Mouse (Mus musculus) adipocyte (in vitro differentiated cells): ENCODE results near the gene Gm10053.

Source experiments
- DNase-seq: peaks from one replicate; pipeline ENCODE4 v3.0.0-alpha.2; 2016; ENCODE audit warnings: low spot score

The Gm10053 gene

DNA sequence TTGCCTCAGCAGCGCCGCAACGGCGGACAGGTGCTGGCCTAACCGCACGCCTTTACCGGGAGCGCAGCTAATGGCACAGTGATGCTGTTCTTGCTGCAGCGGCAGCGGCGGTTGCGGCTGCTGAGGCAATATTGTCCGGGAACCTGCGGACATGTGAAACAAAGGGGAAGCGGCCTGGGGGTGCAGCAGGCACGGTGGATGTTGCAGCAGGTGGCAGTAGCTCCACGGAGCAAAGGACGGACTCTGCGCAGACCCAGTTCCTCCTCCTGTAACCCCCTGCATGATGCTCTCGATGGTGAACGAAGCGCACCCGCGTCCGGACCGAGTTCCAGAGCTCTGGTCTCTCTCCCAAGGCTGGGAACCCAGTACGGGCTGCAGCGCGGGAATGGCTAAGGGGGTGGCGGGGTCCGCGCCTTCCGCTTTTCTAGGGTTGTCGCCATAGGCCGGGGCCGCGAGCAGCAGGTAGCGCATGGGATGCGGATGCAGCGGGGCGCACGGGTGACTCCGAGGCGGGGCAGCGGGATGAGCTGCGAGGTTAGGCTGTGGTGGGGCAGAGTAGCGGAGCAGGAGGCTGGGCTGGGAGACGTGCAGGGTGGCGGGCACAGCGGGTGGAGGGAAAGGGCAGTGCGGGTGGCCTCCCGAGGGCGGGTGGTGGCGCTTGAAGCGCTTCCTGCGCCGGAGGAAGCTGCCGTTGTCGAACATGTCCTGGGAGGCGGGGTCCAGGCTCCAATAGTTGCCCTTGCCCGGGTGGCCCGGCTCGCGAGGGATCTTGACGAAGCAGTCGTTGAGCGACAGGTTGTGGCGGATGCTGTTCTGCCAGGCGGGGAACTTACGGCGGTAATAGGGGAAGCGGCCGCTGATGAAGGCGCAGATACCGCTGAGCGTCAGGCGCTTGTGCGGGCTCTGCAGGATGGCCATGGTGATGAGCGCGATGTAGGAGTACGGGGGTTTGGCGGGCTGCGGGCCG lies 24.4 kb downstream of the Gm10053 start:
- DNase-seq = no peak

GRCm38 (mm10) chr19:24900581-24901220 lies 25.2 kb downstream of the Gm10053 start, which contains the start of gene Foxd4:
TSS of gene Foxd4 (minus strand) at chr19:24901197.
- no peak for DNase-seq

DNA sequence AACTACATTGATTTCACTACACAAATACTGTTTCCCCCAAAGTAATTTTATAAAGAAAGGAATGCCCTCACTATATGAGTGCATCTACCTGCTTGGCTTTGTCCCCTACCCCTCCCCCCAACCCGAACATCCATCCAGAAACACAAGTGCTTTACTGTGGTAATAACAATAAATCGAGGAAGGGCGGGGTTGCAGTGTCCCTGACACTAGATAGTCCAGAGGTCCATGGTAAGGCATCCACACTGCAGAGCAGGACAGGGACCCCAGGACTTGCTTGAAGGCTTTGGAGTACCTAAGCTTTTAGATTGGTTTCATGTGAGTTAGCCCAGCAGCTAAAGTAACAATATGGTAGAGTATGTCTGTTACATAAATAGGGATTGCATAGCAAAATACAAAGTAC lies 26.2 kb downstream of the Gm10053 start:
- no peak for DNase-seq

DNA sequence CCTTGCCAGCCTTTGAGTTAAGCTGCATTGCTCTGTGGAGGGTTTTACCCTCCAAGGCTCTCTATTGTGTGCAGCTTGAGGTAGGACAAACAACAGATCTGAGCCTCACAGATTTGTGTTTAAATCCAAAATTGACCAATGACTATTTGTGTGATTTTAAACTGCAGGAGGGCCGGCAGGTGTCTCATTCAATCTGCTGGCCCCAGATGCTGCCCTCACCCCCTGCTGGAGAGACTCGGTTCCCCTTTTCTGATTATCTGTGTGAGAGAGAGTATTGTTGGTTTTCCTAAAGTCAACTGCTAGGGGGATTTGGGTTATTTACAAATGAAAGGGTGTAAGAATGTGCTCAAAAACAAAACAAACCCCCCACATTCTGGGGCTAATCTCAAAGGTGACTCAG lies 26.8 kb downstream of the Gm10053 start:
- DNase-seq = no peak

DNA sequence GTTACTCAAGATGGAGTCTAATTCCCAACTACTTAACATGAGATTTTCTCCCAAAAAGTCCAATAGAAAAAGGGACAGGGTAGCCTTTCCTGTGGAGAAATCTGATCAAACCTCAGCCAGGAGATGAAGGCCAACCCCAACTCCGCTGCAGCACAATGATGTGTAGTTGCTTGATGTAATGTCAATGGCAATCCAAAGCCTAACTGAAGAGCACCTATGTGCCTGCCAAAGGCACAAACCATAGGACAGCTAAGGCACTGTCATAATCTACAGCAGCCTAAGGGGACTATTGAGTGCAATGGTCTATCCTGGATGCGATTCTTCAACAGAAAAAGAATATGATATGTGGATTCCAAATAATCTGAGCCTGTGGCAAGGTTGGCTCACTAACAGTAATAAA lies 27.3 kb downstream of the Gm10053 start:
- no peak for DNase-seq

DNA sequence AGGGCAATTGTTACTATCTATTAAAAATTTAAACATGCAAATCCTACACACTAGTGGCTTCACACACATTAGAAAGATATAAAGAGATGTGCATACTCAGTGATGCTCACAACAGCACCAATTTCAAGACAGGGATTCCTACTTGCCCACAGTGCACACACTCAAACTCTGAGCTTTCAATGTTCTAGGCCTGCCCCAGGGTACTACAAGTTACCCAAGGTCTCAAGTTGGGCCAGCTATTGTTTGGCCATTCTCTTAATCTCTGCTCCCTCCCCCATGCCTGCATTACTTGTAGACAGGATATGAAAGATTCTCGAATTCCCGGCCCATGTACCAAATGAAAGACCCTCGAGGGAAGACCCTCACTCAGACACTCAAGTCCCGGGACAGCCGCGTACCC lies 32.2 kb downstream of the Gm10053 start:
- DNase-seq = no peak

GRCm38 (mm10) chr19:24908385-24909155 lies 33.1 kb downstream of the Gm10053 start:
- no peak for DNase-seq

DNA sequence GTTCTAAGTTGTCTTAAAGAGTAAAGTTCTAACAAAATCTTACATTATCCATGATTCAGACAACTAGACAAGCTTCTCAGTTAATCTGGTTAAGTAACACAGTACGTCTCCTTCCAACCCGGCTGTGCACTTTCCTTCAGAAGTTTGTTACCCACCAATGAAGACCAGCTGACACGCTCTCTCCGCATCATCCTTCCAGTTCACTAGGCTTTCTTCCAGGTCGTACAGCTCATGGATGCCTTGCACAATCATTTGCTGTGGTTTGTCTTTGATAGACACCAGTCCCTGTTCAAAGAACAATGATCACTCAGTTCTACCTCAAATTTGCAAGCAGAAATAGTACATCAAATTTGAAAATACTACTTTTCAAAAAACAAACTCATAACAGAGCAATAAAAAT lies 45.4 kb downstream of the Gm10053 start:
- DNase-seq = no peak
